16 mouse cellular contexts compared by ENCODE assay signal in genomic region chr19:60146451-60147190, GRCm38 (mm10).
A peak's percentile ranks its signal among the peaks of the same experiment; 100 is the strongest.
DNase-seq lines count a peak whose midpoint lies in the region; ATAC-seq and TF ChIP-seq lines count a peak whose summit lies in the region.
"Had no signal": no experiment of that assay in that cellular context is flagged by ENCODE, and none has a peak within 500 bp of the region (broad histone marks: within the 10 kb centered on the region; RNA-seq: fewer than 3 reads in every experiment).

No protein-coding gene starts in this region.

- H3K9ac ChIP-seq in forebrain, postnatal 0 days = no peak overlapping the region
- H3K9ac ChIP-seq in midbrain, embryonic 15.5 days = no peak overlapping the region
- H3K9ac ChIP-seq in embryonic facial prominence, embryonic 15.5 days = no peak overlapping the region
- no peak overlapping the region for H3K9ac ChIP-seq in midbrain, embryonic 13.5 days (replicated peaks)
- H3K9ac ChIP-seq in hindbrain, postnatal 0 days (replicated peaks; ENCODE audit: low read length) = no peak overlapping the region
- H3K9ac ChIP-seq: liver, postnatal 0 days had no signal

- no peak for ATAC-seq in forebrain, postnatal 0 days
- no peak for ATAC-seq in midbrain, embryonic 15.5 days (replicated peaks)
- no peak for ATAC-seq in embryonic facial prominence, embryonic 15.5 days (ENCODE audit: insufficient number of reproducible peaks, low FRiP score, low TSS enrichment, low read depth)
- ATAC-seq in midbrain, embryonic 13.5 days = no peak
- ATAC-seq in hindbrain, postnatal 0 days = no peak
- ATAC-seq: liver, postnatal 0 days; Patski had no signal

- H3K9me3 ChIP-seq in forebrain, embryonic 10.5 days = no peaks in the 10 kb centered on the region
- no peaks in the 10 kb centered on the region for H3K9me3 ChIP-seq in forebrain, postnatal 0 days (ENCODE audit: low read length)
- no peaks in the 10 kb centered on the region for H3K9me3 ChIP-seq in midbrain, embryonic 10.5 days (replicated peaks)
- H3K9me3 ChIP-seq in midbrain, embryonic 15.5 days = no peaks in the 10 kb centered on the region
- no peaks in the 10 kb centered on the region for H3K9me3 ChIP-seq in embryonic facial prominence, embryonic 15.5 days (replicated peaks)
- no peaks in the 10 kb centered on the region for H3K9me3 ChIP-seq in midbrain, embryonic 13.5 days
- H3K9me3 ChIP-seq in hindbrain, postnatal 0 days (ENCODE audit: low read length) = no peaks in the 10 kb centered on the region

- peak; percentile 53 for DNase-seq in forebrain, embryonic 10.5 days (ENCODE audit: extremely low spot score, low spot score)
- DNase-seq in forebrain, postnatal 0 days = no peak
- DNase-seq in midbrain, embryonic 10.5 days (ENCODE audit: low spot score) = peak; percentile 24
- no peak for DNase-seq in left cerebral cortex, adult 18-20 months (ENCODE audit: low spot score in 2 of 2)
- no peak for DNase-seq in hindbrain, postnatal 0 days (ENCODE audit: low spot score)
- DNase-seq: adrenal gland, adult 8-10 months; cerebellum, adult 9-11 months; kidney, postnatal 36 days; left cerebral cortex, postnatal 4 days; liver, postnatal 0 days; lung, postnatal 4 days; thymus, postnatal 14 days had no signal

- H3K4me1 ChIP-seq in forebrain, embryonic 10.5 days = peaks cover 83% of the 10 kb centered on the region
- no peaks in the 10 kb centered on the region for H3K4me1 ChIP-seq in forebrain, postnatal 0 days (ENCODE audit: insufficient read depth)
- peaks cover 25% of the 10 kb centered on the region for H3K4me1 ChIP-seq in midbrain, embryonic 10.5 days
- H3K4me1 ChIP-seq in midbrain, embryonic 15.5 days = peaks cover 4% of the 10 kb centered on the region; the same call in 1 of the 2 replicates
- peaks cover 16% of the 10 kb centered on the region for H3K4me1 ChIP-seq in embryonic facial prominence, embryonic 15.5 days
- peaks cover 12% of the 10 kb centered on the region for H3K4me1 ChIP-seq in midbrain, embryonic 13.5 days (replicated peaks)
- H3K4me1 ChIP-seq in hindbrain, postnatal 0 days (ENCODE audit: insufficient read depth, low read length) = no peaks in the 10 kb centered on the region

- 21% methylated on average over 10 of the region's 10 CpGs for WGBS in forebrain, embryonic 10.5 days
- 31% methylated on average over 10 of the region's 10 CpGs for WGBS in forebrain, postnatal 0 days
- 39% methylated on average over 10 of the region's 10 CpGs for WGBS in midbrain, embryonic 10.5 days
- whole genome bisulfite sequencing in midbrain, embryonic 15.5 days = 32% methylated on average over 10 of the region's 10 CpGs
- WGBS in embryonic facial prominence, embryonic 15.5 days = 27% methylated on average over 10 of the region's 10 CpGs
- WGBS in midbrain, embryonic 13.5 days = 31% methylated on average over 10 of the region's 10 CpGs
- 45% methylated on average over 10 of the region's 10 CpGs for WGBS in hindbrain, postnatal 0 days

- peaks cover 89% of the 10 kb centered on the region for H3K27me3 ChIP-seq in forebrain, embryonic 10.5 days (ENCODE audit: poor library complexity, severe bottlenecking)
- peaks cover 44% of the 10 kb centered on the region for H3K27me3 ChIP-seq in forebrain, postnatal 0 days (ENCODE audit: insufficient read depth, low read length)
- peaks cover 96% of the 10 kb centered on the region for H3K27me3 ChIP-seq in midbrain, embryonic 10.5 days (ENCODE audit: low read depth, poor library complexity, severe bottlenecking)
- peaks cover 56% of the 10 kb centered on the region for H3K27me3 ChIP-seq in midbrain, embryonic 15.5 days (replicated peaks)
- peaks cover 30% of the 10 kb centered on the region for H3K27me3 ChIP-seq in embryonic facial prominence, embryonic 15.5 days
- peaks cover 82% of the 10 kb centered on the region for H3K27me3 ChIP-seq in midbrain, embryonic 13.5 days
- H3K27me3 ChIP-seq in hindbrain, postnatal 0 days (ENCODE audit: insufficient read depth, low read length) = peaks cover 4% of the 10 kb centered on the region; the same call in 1 of the 2 replicates
- H3K27me3 ChIP-seq: Patski had no signal

- H3K27ac ChIP-seq in forebrain, embryonic 10.5 days = peak overlapping the region; percentile 88
- no peak overlapping the region for H3K27ac ChIP-seq in forebrain, postnatal 0 days (ENCODE audit: low read depth, low read length)
- H3K27ac ChIP-seq in midbrain, embryonic 10.5 days (replicated peaks) = no peak overlapping the region
- no peak overlapping the region for H3K27ac ChIP-seq in midbrain, embryonic 15.5 days
- no peak overlapping the region for H3K27ac ChIP-seq in embryonic facial prominence, embryonic 15.5 days (replicated peaks)
- H3K27ac ChIP-seq in midbrain, embryonic 13.5 days = peak overlapping the region; percentile 44; the same call in 1 of the 2 replicates
- H3K27ac ChIP-seq in hindbrain, postnatal 0 days = no peak overlapping the region

- H3K4me2 ChIP-seq in forebrain, postnatal 0 days (ENCODE audit: low read depth) = no peak overlapping the region
- no peak overlapping the region; the same call in 1 of the 2 replicates for H3K4me2 ChIP-seq in midbrain, embryonic 15.5 days
- H3K4me2 ChIP-seq in embryonic facial prominence, embryonic 15.5 days (replicated peaks) = peak overlapping the region; percentile 19
- no peak overlapping the region; the same call in 1 of the 2 replicates for H3K4me2 ChIP-seq in midbrain, embryonic 13.5 days (replicated peaks)
- H3K4me2 ChIP-seq in hindbrain, postnatal 0 days (ENCODE audit: low read depth, low read length) = no peak overlapping the region

- TF ChIP-seq CTCF in forebrain, postnatal 0 days (IDR thresholded peaks at IDR 0.05; ENCODE audit: low read depth) = no peak
- no peak for TF ChIP-seq CTCF in hindbrain, postnatal 0 days (IDR thresholded peaks at IDR 0.05; ENCODE audit: low read depth)

- peak overlapping the region; percentile 57 for H3K4me3 ChIP-seq in forebrain, embryonic 10.5 days
- no peak overlapping the region for H3K4me3 ChIP-seq in forebrain, postnatal 0 days (ENCODE audit: low read depth, low read length)
- no peak overlapping the region for H3K4me3 ChIP-seq in midbrain, embryonic 10.5 days
- H3K4me3 ChIP-seq in midbrain, embryonic 15.5 days = no peak overlapping the region
- H3K4me3 ChIP-seq in embryonic facial prominence, embryonic 15.5 days (replicated peaks) = peak overlapping the region; percentile 25
- H3K4me3 ChIP-seq in midbrain, embryonic 13.5 days (replicated peaks) = no peak overlapping the region
- no peak overlapping the region for H3K4me3 ChIP-seq in hindbrain, postnatal 0 days (ENCODE audit: low read length)

- peaks cover 4% of the 10 kb centered on the region for H3K36me3 ChIP-seq in forebrain, embryonic 10.5 days (replicated peaks)
- H3K36me3 ChIP-seq in forebrain, postnatal 0 days (ENCODE audit: insufficient read depth) = no peaks in the 10 kb centered on the region
- H3K36me3 ChIP-seq in midbrain, embryonic 10.5 days = no peaks in the 10 kb centered on the region
- no peaks in the 10 kb centered on the region for H3K36me3 ChIP-seq in midbrain, embryonic 15.5 days (replicated peaks)
- no peaks in the 10 kb centered on the region for H3K36me3 ChIP-seq in embryonic facial prominence, embryonic 15.5 days
- no peaks in the 10 kb centered on the region for H3K36me3 ChIP-seq in midbrain, embryonic 13.5 days
- no peaks in the 10 kb centered on the region for H3K36me3 ChIP-seq in hindbrain, postnatal 0 days (ENCODE audit: insufficient read depth, low read length)

Comparison
In these comparisons a context has a peak if more than half of its experiments do, and no peak if none do; other contexts are left out.
1. DNase-seq: peak in forebrain, embryonic 10.5 days (single experiment) and midbrain, embryonic 10.5 days (single experiment); none in forebrain, postnatal 0 days (single experiment), left cerebral cortex, adult 18-20 months (0 of 2) and hindbrain, postnatal 0 days (single experiment).
2. H3K27ac ChIP-seq: peak in forebrain, embryonic 10.5 days (single experiment) and midbrain, embryonic 13.5 days (single experiment); none in forebrain, postnatal 0 days (single experiment), midbrain, embryonic 10.5 days (single experiment), midbrain, embryonic 15.5 days (single experiment), embryonic facial prominence, embryonic 15.5 days (single experiment) and hindbrain, postnatal 0 days (single experiment).
3. H3K4me3 ChIP-seq: peak in forebrain, embryonic 10.5 days (single experiment) and embryonic facial prominence, embryonic 15.5 days (single experiment); none in forebrain, postnatal 0 days (single experiment), midbrain, embryonic 10.5 days (single experiment), midbrain, embryonic 15.5 days (single experiment), midbrain, embryonic 13.5 days (single experiment) and hindbrain, postnatal 0 days (single experiment).